Mouse (Mus musculus) hindbrain, postnatal 0 days (tissue): ENCODE data around the gene Pip5k1a. TPM values are rescaled to one million over a fixed set of nuclear protein-coding genes. Genes with fewer than 3 reads are reported as not detected.
A peak's percentile ranks its signal among the peaks of the same experiment; 100 is the strongest.
"Not testable (repeated sequence)": the region's sequence is repeated elsewhere in the genome, so short reads cannot be mapped to it uniquely, and the experiment has no call there.

ENCODE experiments used
- ATAC-seq: fragments of 200-750 bp; cut with Nextera tagmentation; 2 replicates; pipeline ENCODE4 v1.8.0; 2017; ENCODE audit warnings: mild to moderate bottlenecking, moderate TSS enrichment, moderate library complexity
- DNase-seq: peaks from one replicate; pipeline ENCODE4 v3.0.0-alpha.2; 2015; ENCODE audit warnings: low spot score
- H3K27ac ChIP-seq: fragments of 300-500 bp; sonication (generic); 2 replicates; pipeline ENCODE4 v1.5.1; 2014; ENCODE audit warnings: mild to moderate bottlenecking
- H3K27me3 ChIP-seq: fragments of 300-500 bp; sonication (generic); 2 replicates; pipeline ENCODE4 v1.6.1; 2014; ENCODE audit warnings: low read length, mixed read lengths; ENCODE audit not compliant: insufficient read depth
- H3K36me3 ChIP-seq: fragments of 300-500 bp; sonication (generic); 2 replicates; pipeline ENCODE4 v1.6.1; 2014; ENCODE audit warnings: low read length, mixed read lengths; ENCODE audit not compliant: insufficient read depth
- H3K4me1 ChIP-seq: fragments of 300-500 bp; sonication (generic); 2 replicates; pipeline ENCODE4 v1.6.1; 2014; ENCODE audit warnings: antibody characterized with exemption, low read length, mixed read lengths; ENCODE audit not compliant: insufficient read depth
- H3K4me2 ChIP-seq: fragments of 300-500 bp; sonication (generic); 2 replicates; pipeline ENCODE4 v1.6.1; 2014; ENCODE audit warnings: low read depth, mild to moderate bottlenecking, low read length, moderate library complexity, mixed read lengths
- H3K4me3 ChIP-seq: fragments of 300-500 bp; sonication (generic); 2 replicates; pipeline ENCODE4 v1.5.1; 2014; ENCODE audit warnings: low read length
- H3K9ac ChIP-seq: fragments of 300-500 bp; sonication (generic); replicated peaks from 2 replicates; pipeline ENCODE4 v1.6.1; 2014; ENCODE audit warnings: mild to moderate bottlenecking, low read length, moderate library complexity, mixed read lengths
- H3K9me3 ChIP-seq: fragments of 300-500 bp; sonication (generic); 2 replicates; pipeline ENCODE4 v1.6.1; 2016; ENCODE audit warnings: low read length, mixed read lengths
- CTCF ChIP-seq: IDR thresholded peaks from 2 replicates; pipeline ENCODE4 v1.5.1; 2016; ENCODE audit warnings: antibody characterized with exemption, control low read depth, low read depth
- WGBS: fragments of 180-500 bp; shearing (Covaris S2); extraction: QIAGEN DNeasy Blood & Tissue Kit; methylation state at CpG from one replicate; pipeline ENCODE4 v1.1.7; 2014; 5-methylcytosine and 5-hydroxymethylcytosine counted together
- polyA plus RNA-seq: library from polyadenylated mRNA; unstranded; fragments of >200 nt; fragmentation: Nextera tagmentation; extraction: Ambion mirVana; gene quantifications from 2 replicates; pipeline ENCODE4 v1.2.1, GENCODE M21; 2015
- total RNA-seq: library from RNA; depleted of rRNA; stranded (reverse); fragments of >200 nt; gene quantifications from 2 replicates; pipeline ENCODE4 v1.2.3, GENCODE M21; 2014

Gene Pip5k1a
- total and polyA plus RNA-seq, 2 experiments from 2014 or later, result 12.4 to 18.5 TPM

DNA sequence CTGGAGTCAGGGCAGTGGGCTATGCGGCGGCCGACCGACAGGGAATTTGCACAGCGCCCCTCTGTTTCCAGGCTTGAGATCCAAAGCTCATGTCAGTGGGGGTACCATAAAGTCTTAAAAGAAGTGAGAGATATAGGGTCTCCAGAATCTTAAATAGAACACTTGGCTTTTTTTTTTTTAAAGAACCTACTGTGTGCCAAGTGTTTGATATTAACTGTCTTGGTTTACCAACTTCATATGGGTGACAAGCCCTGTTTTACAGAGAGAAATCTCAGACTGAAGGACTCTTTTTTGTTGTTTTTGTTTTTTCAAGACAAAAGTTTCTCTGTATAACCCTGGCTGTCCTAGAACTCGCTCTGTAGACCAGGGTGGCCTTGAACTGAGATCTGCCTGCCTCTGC, 34.1 kb upstream of the Pip5k1a start:
- no peak for TF ChIP-seq CTCF
- 94% methylated on average over 6 of the region's 6 CpGs for WGBS

DNA sequence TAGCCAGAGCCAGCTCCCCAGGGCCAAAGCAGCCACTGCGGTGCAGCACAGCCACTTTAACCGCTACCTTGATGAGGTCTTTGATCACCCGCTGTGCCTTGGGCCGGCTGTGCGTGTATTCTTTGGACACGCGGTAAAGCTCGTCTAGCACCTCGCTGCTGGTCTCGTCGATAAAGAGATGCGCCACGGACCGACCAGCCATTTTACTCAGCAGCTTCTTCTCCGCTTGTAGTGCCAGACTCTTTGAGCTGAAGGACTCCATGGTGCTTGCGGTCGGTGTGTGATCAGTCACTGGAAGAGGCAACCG, 33.5 kb upstream of the Pip5k1a start:
- H3K4me3 ChIP-seq, result no peak overlapping the region
- no peak overlapping the region for H3K27ac ChIP-seq
- no peak for DNase-seq
- no peak overlapping the region for H3K9ac ChIP-seq
- H3K27me3 ChIP-seq, result no peaks in the 10 kb centered on the region
- H3K4me2 ChIP-seq, result no peak overlapping the region
- no peak for ATAC-seq
- no peaks in the 10 kb centered on the region for H3K9me3 ChIP-seq
- peaks cover 6% of the 10 kb centered on the region; the same call in 1 of the 2 replicates for H3K36me3 ChIP-seq
- H3K4me1 ChIP-seq, result no peaks in the 10 kb centered on the region
- 57% methylated on average over 18 of the region's 18 CpGs for WGBS
- no peak for TF ChIP-seq CTCF

More for the DNA sequence above, 34.1 kb upstream of the Pip5k1a start:
- no peak overlapping the region for H3K4me2 ChIP-seq
- peaks cover 6% of the 10 kb centered on the region; the same call in 1 of the 2 replicates for H3K36me3 ChIP-seq
- ATAC-seq (no peak), DNase-seq (no peak)
- H3K4me1 ChIP-seq, result no peaks in the 10 kb centered on the region
- H3K4me3 ChIP-seq, result no peak overlapping the region
- H3K27ac ChIP-seq, result no peak overlapping the region
- H3K9ac ChIP-seq, result no peak overlapping the region
- H3K9me3 ChIP-seq, result no peaks in the 10 kb centered on the region
- no peaks in the 10 kb centered on the region for H3K27me3 ChIP-seq

DNA sequence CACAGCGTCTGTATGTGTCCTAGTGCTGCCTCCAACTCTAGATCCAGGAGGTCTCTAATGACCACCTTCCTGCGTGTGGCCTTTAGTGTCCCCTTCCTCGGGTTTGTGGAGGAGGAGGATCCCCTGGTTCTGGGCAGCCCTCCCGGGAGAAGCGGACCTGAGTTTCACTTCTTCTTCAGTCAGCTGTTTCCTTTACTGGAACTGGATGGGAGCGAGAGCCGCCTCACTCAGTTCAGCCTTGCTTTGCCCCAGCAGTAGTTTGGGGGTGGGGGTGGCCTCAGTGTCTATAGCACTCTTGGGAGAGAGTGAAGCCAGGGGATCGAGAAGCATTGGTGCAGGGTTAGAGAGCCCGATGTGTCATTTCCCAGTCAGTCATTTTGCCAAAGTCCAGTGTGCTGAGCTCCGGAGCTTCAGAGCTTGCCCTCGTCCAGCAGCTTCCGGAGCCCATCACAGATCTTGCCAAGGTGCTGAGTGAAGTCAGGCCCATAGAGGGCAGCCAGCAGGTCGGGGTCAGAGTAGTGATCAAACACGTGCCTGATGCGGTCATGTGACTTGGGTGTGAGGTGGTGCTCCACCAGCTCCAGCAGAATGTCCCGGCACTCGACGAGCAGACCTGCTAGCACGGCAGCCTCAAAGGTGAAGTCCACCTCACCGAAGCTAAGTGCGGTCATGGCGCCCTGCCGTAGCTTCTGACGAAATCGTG, 33.0 kb upstream of the Pip5k1a start:
- H3K27ac ChIP-seq, result no peak overlapping the region
- no peaks in the 10 kb centered on the region for H3K9me3 ChIP-seq
- ATAC-seq (no peak), DNase-seq (no peak)
- TF ChIP-seq CTCF, result no peak
- H3K36me3 ChIP-seq, result peaks cover 6% of the 10 kb centered on the region; the same call in 1 of the 2 replicates
- WGBS, result 79% methylated on average over 25 of the region's 25 CpGs
- H3K27me3 ChIP-seq, result no peaks in the 10 kb centered on the region
- no peak overlapping the region for H3K4me2 ChIP-seq
- no peak overlapping the region for H3K4me3 ChIP-seq
- H3K9ac ChIP-seq, result no peak overlapping the region
- H3K4me1 ChIP-seq, result no peaks in the 10 kb centered on the region

DNA sequence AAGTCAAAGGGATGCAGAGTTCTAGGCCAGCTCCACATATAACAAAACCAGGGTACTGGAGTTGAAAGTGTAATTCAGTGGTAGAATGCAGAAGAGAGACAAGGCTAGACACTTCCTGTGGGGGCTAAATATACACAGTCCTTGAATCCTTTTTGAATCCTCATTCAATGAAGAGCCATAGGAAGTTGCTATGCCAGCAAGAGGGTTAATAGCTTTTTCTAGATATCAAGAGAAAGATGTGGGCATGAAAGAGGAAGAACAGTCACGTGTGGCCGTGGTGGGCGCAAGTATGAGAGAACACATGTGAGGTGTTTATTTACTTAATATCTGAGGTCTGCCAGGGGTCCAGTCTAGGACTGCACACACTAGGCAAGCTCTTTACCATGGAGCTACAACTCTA, 29.6 kb upstream of the Pip5k1a start:
- Histone ChIP-seq H3K36me3 (peaks cover 6% of the 10 kb centered on the region; the same call in 1 of the 2 replicates), H3K27ac (no peak overlapping the region), H3K9me3 (no peaks in the 10 kb centered on the region), H3K4me2 (no peak overlapping the region), H3K4me1 (no peaks in the 10 kb centered on the region), H3K4me3 (no peak overlapping the region), H3K27me3 (no peaks in the 10 kb centered on the region), H3K9ac (no peak overlapping the region)
- DNase-seq (no peak), ATAC-seq (no peak)
- WGBS, result 94% methylated on average over 3 of the region's 3 CpGs
- no peak for TF ChIP-seq CTCF

DNA sequence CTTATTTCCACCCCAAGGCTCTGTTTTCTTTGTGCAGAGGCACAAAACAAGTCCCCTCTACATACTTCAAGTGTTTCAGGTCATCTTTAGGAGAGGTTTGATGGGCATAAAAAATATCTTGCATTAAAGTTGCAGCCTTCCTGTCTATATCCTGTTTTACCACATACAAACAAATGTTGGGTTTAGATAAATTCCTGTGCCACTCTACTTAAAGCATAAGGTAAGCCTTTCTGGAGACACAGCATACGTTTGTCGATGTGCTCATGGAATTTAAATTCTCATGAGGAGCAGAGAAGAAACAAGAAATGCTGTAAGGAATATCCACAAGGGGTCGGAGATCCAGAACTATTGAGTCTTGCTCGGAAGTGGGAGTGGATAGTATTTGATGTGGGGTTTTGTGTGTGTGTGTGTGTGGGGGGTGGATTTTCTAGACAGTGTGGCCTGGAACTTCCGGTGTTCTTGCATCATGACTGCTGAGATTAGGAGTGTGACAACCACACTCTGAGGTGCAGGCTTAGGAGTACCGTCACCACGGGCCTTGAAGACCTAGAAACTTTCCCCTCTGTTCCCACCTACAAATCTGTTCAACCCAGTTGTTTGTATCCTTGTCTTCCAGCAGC, 28.8 kb upstream of the Pip5k1a start:
- TF ChIP-seq CTCF, result no peak
- Histone ChIP-seq H3K4me1 (no peaks in the 10 kb centered on the region), H3K27me3 (no peaks in the 10 kb centered on the region), H3K36me3 (peaks cover 6% of the 10 kb centered on the region; the same call in 1 of the 2 replicates), H3K9ac (no peak overlapping the region), H3K4me3 (peak overlapping the region; percentile 34), H3K27ac (0 out of 2 replicates have a peak overlapping the region, but pooled peaks have one; percentile 41), H3K9me3 (no peaks in the 10 kb centered on the region), H3K4me2 (peak overlapping the region; percentile 70)
- DNase-seq (no peak), ATAC-seq (no peak)
- WGBS, result 88% methylated on average over 7 of the region's 7 CpGs

DNA sequence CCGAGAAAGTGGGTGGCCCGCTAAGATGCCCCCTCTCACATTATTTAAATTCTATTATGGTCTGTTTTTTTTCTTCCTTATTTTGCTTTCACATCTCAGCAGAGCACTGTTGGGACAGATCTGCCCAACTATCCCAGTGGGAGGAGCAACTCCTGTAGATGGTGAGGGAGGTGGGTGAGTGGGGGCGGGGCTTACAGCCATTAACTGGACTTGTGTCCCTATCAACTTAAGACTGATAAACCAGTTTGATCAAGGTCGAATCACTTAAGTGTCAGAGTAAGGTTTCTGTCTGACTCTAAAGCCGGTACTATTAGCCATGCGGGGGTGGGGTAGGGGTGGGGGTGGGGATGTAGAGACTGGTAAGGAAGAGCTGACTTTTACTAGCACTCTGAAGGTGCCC, 28.3 kb upstream of the Pip5k1a start:
- Histone ChIP-seq H3K9me3 (no peaks in the 10 kb centered on the region), H3K9ac (peak overlapping the region; percentile 33), H3K4me2 (peak overlapping the region; percentile 70), H3K36me3 (peaks cover under 1% of the 10 kb centered on the region; the same call in 1 of the 2 replicates), H3K4me3 (peak overlapping the region; percentile 34), H3K4me1 (no peaks in the 10 kb centered on the region), H3K27ac (peak overlapping the region; percentile 41; the same call in 1 of the 2 replicates), H3K27me3 (no peaks in the 10 kb centered on the region)
- 27% methylated on average over 6 of the region's 6 CpGs for WGBS
- no peak for TF ChIP-seq CTCF
- no peak for ATAC-seq
- peak; percentile 21 for DNase-seq

DNA sequence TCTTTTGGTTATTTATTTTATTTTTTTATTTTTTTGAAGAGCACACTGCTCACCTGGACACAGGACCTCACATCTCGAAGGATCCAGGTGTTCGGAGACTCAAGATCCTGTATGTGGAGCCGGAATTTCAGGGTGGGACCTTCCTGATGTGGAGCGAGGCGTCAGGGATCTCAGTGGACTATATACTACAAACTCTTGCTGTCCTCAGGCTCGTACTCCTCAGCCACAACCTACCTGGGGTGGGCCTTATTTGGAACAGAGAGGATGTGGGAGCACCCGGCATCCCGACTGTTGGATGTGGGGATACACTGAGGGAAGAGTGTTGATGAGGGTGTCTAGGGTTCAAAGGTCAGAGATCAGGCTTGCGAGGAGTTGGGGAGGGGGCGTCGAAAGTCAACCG, 27.4 kb upstream of the Pip5k1a start:
- H3K27me3 ChIP-seq, DNase-seq, H3K36me3 ChIP-seq, H3K27ac ChIP-seq, H3K4me1 ChIP-seq, H3K9ac ChIP-seq, H3K4me2 ChIP-seq, H3K9me3 ChIP-seq: not testable (repeated sequence)
- no CpG with 5 or more reads among the region's 12 CpGs for WGBS
- ATAC-seq, result peak; percentile 52
- H3K4me3 ChIP-seq, result peak overlapping the region; percentile 66
